Mouse (Mus musculus) MEL (cell line): ENCODE data around the gene Pip4k2a. TPM values are rescaled to one million over a fixed set of nuclear protein-coding genes. Genes with fewer than 3 reads are reported as not detected.

ENCODE experiments used
- DNase-seq: peaks from one replicate; pipeline ENCODE4 v3.0.0; 2011; ENCODE audit warnings: low read depth, low spot score
- H3K27ac ChIP-seq: 2 replicates; pipeline ENCODE4 v1.5.1; 2012; ENCODE audit warnings: low read depth, mild to moderate bottlenecking, control low read depth, low read length, moderate library complexity; ENCODE audit not compliant: control insufficient read depth
- H3K27me3 ChIP-seq, 2 experiments: fragments of 150-350 bp in 1 of 2; sonication (generic) in 1 of 2; 2 replicates each; pipeline ENCODE4 v1.6.1; 2012; ENCODE audit warnings: low read length in 2 of 2, mild to moderate bottlenecking in 2 of 2, improper control_type of control experiment in 1 of 2, moderate library complexity in 1 of 2; ENCODE audit not compliant: insufficient read depth in 2 of 2, control insufficient read depth in 1 of 2
- H3K36me3 ChIP-seq, 2 experiments: 2 replicates each; pipeline ENCODE4 v1.6.1; 2012 to 2014; ENCODE audit warnings: low read length in 2 of 2, improper control_type of control experiment in 1 of 2, inconsistent platforms in 1 of 2, mild to moderate bottlenecking in 1 of 2; ENCODE audit not compliant: insufficient read depth in 2 of 2, control insufficient read depth in 1 of 2
- H3K4me1 ChIP-seq, 2 experiments: fragments of 150-350 bp in 1 of 2; sonication (generic) in 1 of 2; 2 replicates each; pipeline ENCODE4 v1.6.1; 2012; ENCODE audit warnings: low read length in 2 of 2, improper control_type of control experiment in 1 of 2, mild to moderate bottlenecking in 1 of 2; ENCODE audit not compliant: insufficient read depth in 2 of 2, control insufficient read depth in 1 of 2
- H3K4me3 ChIP-seq, 2 experiments: fragments of 150-350 bp in 1 of 2; sonication (generic) in 1 of 2; 2 replicates each; pipeline ENCODE4 v1.5.1; 2012; ENCODE audit warnings: low read depth in 2 of 2, low read length in 2 of 2, mild to moderate bottlenecking in 2 of 2, moderate library complexity in 2 of 2, control low read depth in 1 of 2, improper control_type of control experiment in 1 of 2; ENCODE audit not compliant: control insufficient read depth in 1 of 2, insufficient read depth in 1 of 2
- H3K79me2 ChIP-seq: 2 replicates; pipeline ENCODE4 v1.6.1; 2012; ENCODE audit warnings: mild to moderate bottlenecking, low read length, moderate library complexity; ENCODE audit not compliant: control insufficient read depth, poor library complexity, insufficient read depth
- H3K9ac ChIP-seq: 2 replicates; pipeline ENCODE4 v1.6.1; 2012; ENCODE audit warnings: low read depth, mild to moderate bottlenecking, control low read depth, low read length, moderate library complexity; ENCODE audit not compliant: control insufficient read depth, poor library complexity, severe bottlenecking
- H3K9me3 ChIP-seq: fragments of 150-350 bp; sonication (generic); replicated peaks from 2 replicates; pipeline ENCODE4 v1.6.1; 2012; ENCODE audit warnings: mild to moderate bottlenecking, low read length, improper control_type of control experiment, moderate library complexity; ENCODE audit not compliant: insufficient read depth
- BHLHE40 ChIP-seq: IDR thresholded peaks from 2 replicates; pipeline ENCODE4 v1.6.1; 2012; ENCODE audit warnings: low read depth, mild to moderate bottlenecking, inconsistent platforms, low read length, improper control_type of control experiment, borderline replicate concordance
- CHD1 ChIP-seq: IDR thresholded peaks from 2 replicates; pipeline ENCODE4 v1.6.1; 2012; ENCODE audit warnings: low read depth, mild to moderate bottlenecking, inconsistent platforms, low read length, improper control_type of control experiment
- CHD2 ChIP-seq: IDR thresholded peaks from 2 replicates; pipeline ENCODE4 v1.6.1; 2011; ENCODE audit warnings: low read length, improper control_type of control experiment
- CTCF ChIP-seq, 3 experiments: IDR thresholded peaks in 2 of 3; conservative IDR thresholded peaks in 1 of 3; 2 replicates each; pipeline ENCODE4 v1.5.1; 2011 to 2012; ENCODE audit warnings: low read length in 3 of 3, low read depth in 2 of 3, mild to moderate bottlenecking in 2 of 3, improper control_type of control experiment in 1 of 3, inconsistent platforms in 1 of 3, mixed read lengths in 1 of 3, moderate library complexity in 1 of 3; ENCODE audit not compliant: control insufficient read depth in 1 of 3, insufficient read depth in 1 of 3, poor library complexity in 1 of 3, severe bottlenecking in 1 of 3
- E2F4 ChIP-seq: IDR thresholded peaks from 2 replicates; pipeline ENCODE4 v1.6.1; 2011; ENCODE audit warnings: low read depth, low read length, improper control_type of control experiment, borderline replicate concordance
- ELF1 ChIP-seq: IDR thresholded peaks from 2 replicates; pipeline ENCODE4 v1.6.1; 2014; ENCODE audit warnings: low read depth, mild to moderate bottlenecking, inconsistent platforms, low read length, improper control_type of control experiment, moderate library complexity
- ETS1 ChIP-seq: IDR thresholded peaks from 2 replicates; pipeline ENCODE4 v1.6.1; 2012; ENCODE audit warnings: low read depth, mild to moderate bottlenecking, inconsistent platforms, low read length, improper control_type of control experiment, moderate library complexity
- GABPA ChIP-seq: IDR thresholded peaks from 2 replicates; pipeline ENCODE4 v1.6.1; 2012; ENCODE audit warnings: low read depth, mild to moderate bottlenecking, inconsistent platforms, low read length, improper control_type of control experiment, moderate library complexity
- GATA1 ChIP-seq: IDR thresholded peaks from 2 replicates; pipeline ENCODE4 v1.6.1; 2011; ENCODE audit warnings: low read depth, low read length, improper control_type of control experiment
- HCFC1 ChIP-seq: IDR thresholded peaks from 2 replicates; pipeline ENCODE4 v1.6.1; 2012; ENCODE audit warnings: low read depth, mild to moderate bottlenecking, inconsistent platforms, low read length, improper control_type of control experiment, moderate library complexity
- JUND ChIP-seq: IDR thresholded peaks from 2 replicates; pipeline ENCODE4 v1.6.1; 2011; ENCODE audit warnings: low read depth, mild to moderate bottlenecking, improper control_type of control experiment, low read length
- KAT2A ChIP-seq: conservative IDR thresholded peaks from 2 replicates; pipeline ENCODE4 v1.6.1; 2012; ENCODE audit warnings: low read depth, low read length, improper control_type of control experiment, inconsistent platforms
- MAX ChIP-seq: IDR thresholded peaks from 2 replicates; pipeline ENCODE4 v1.6.1; 2011; ENCODE audit warnings: low read length, improper control_type of control experiment
- MAZ ChIP-seq: IDR thresholded peaks from 2 replicates; pipeline ENCODE4 v1.6.1; 2012; ENCODE audit warnings: low read depth, mild to moderate bottlenecking, inconsistent platforms, low read length, improper control_type of control experiment
- MEF2A ChIP-seq: IDR thresholded peaks from 2 replicates; pipeline ENCODE4 v1.6.1; 2014; ENCODE audit warnings: low read depth, mild to moderate bottlenecking, inconsistent platforms, low read length, improper control_type of control experiment; ENCODE audit not compliant: poor library complexity, insufficient replicate concordance, severe bottlenecking; ENCODE audit errors: extremely low read depth
- MXI1 ChIP-seq: IDR thresholded peaks from 2 replicates; pipeline ENCODE4 v1.6.1; 2011; ENCODE audit warnings: mild to moderate bottlenecking, low read depth, low read length, improper control_type of control experiment
- MYB ChIP-seq: IDR thresholded peaks from 2 replicates; pipeline ENCODE4 v1.6.1; 2011; ENCODE audit warnings: mild to moderate bottlenecking, low read depth, low read length, improper control_type of control experiment
- MYC ChIP-seq: IDR thresholded peaks from 2 replicates; pipeline ENCODE4 v1.6.1; 2011; ENCODE audit warnings: low read depth, mild to moderate bottlenecking, low read length, improper control_type of control experiment, moderate library complexity
- NELFE ChIP-seq: IDR thresholded peaks from 2 replicates; pipeline ENCODE4 v1.6.1; 2011; ENCODE audit warnings: low read depth, low read length, improper control_type of control experiment
- NRF1 ChIP-seq: IDR thresholded peaks from 2 replicates; pipeline ENCODE4 v1.6.1; 2014; ENCODE audit warnings: low read depth, mild to moderate bottlenecking, inconsistent platforms, low read length, improper control_type of control experiment, moderate library complexity; ENCODE audit not compliant: poor library complexity, insufficient read depth, severe bottlenecking
- POLR2AphosphoS2 ChIP-seq: IDR thresholded peaks from 2 replicates; pipeline ENCODE4 v1.6.1; 2011; ENCODE audit warnings: low read length, improper control_type of control experiment
- POLR2AphosphoS5 ChIP-seq: IDR thresholded peaks from 2 replicates; pipeline ENCODE4 v1.6.1; 2012; ENCODE audit warnings: low read depth, borderline replicate concordance, mild to moderate bottlenecking, inconsistent platforms, low read length, moderate library complexity, mixed read lengths
- RAD21 ChIP-seq: IDR thresholded peaks from 2 replicates; pipeline ENCODE4 v1.6.1; 2011; ENCODE audit warnings: mild to moderate bottlenecking, low read depth, low read length, improper control_type of control experiment
- RCOR1 ChIP-seq: IDR thresholded peaks from 2 replicates; pipeline ENCODE4 v1.6.1; 2012; ENCODE audit warnings: low read depth, mild to moderate bottlenecking, inconsistent platforms, low read length, improper control_type of control experiment
- SIN3A ChIP-seq: IDR thresholded peaks from 2 replicates; pipeline ENCODE4 v1.6.1; 2012; ENCODE audit warnings: low read length, improper control_type of control experiment, inconsistent platforms
- SMC3 ChIP-seq: IDR thresholded peaks from 2 replicates; pipeline ENCODE4 v1.6.1; 2011; ENCODE audit warnings: low read depth, low read length, improper control_type of control experiment
- TAL1 ChIP-seq: IDR thresholded peaks from 2 replicates; pipeline ENCODE4 v1.6.1; 2012; ENCODE audit warnings: mild to moderate bottlenecking, inconsistent platforms, low read length, moderate library complexity, mixed read lengths
- TBP ChIP-seq: IDR thresholded peaks from 2 replicates; pipeline ENCODE4 v1.8.0; 2011; ENCODE audit warnings: low read depth, low read length, improper control_type of control experiment
- TCF12 ChIP-seq: IDR thresholded peaks from 2 replicates; pipeline ENCODE4 v1.6.1; 2014; ENCODE audit warnings: low read depth, mild to moderate bottlenecking, inconsistent platforms, low read length, improper control_type of control experiment, moderate library complexity
- UBTF ChIP-seq: IDR thresholded peaks from 2 replicates; pipeline ENCODE4 v1.6.1; 2012; ENCODE audit warnings: low read depth, mild to moderate bottlenecking, inconsistent platforms, low read length, improper control_type of control experiment, moderate library complexity, borderline replicate concordance; ENCODE audit not compliant: insufficient read depth
- USF1 ChIP-seq: IDR thresholded peaks from 2 replicates; pipeline ENCODE4 v1.6.1; 2014; ENCODE audit warnings: low read depth, mild to moderate bottlenecking, inconsistent platforms, low read length, improper control_type of control experiment, moderate library complexity
- USF2 ChIP-seq, 2 experiments: IDR thresholded peaks; 2 replicates each; pipeline ENCODE4 v1.6.1; 2011 to 2012; ENCODE audit warnings: improper control_type of control experiment in 2 of 2, low read length in 2 of 2, borderline replicate concordance in 1 of 2, inconsistent platforms in 1 of 2, low read depth in 1 of 2, mild to moderate bottlenecking in 1 of 2; ENCODE audit not compliant: insufficient read depth in 1 of 2
- ZC3H11A ChIP-seq: IDR thresholded peaks from 2 replicates; pipeline ENCODE4 v1.6.1; 2012; ENCODE audit warnings: low read depth, mild to moderate bottlenecking, inconsistent platforms, low read length, improper control_type of control experiment
- ZKSCAN1 ChIP-seq: IDR thresholded peaks from 2 replicates; pipeline ENCODE4 v1.6.1; 2012; ENCODE audit warnings: low read depth, mild to moderate bottlenecking, inconsistent platforms, low read length, improper control_type of control experiment, moderate library complexity
- ZMIZ1 ChIP-seq: IDR thresholded peaks from 2 replicates; pipeline ENCODE4 v1.6.1; 2012; ENCODE audit warnings: low read depth, mild to moderate bottlenecking, inconsistent platforms, low read length, improper control_type of control experiment, moderate library complexity
- ZNF384 ChIP-seq: IDR thresholded peaks from 2 replicates; pipeline ENCODE4 v1.6.1; 2012; ENCODE audit warnings: low read depth, mild to moderate bottlenecking, inconsistent platforms, low read length, improper control_type of control experiment
- polyA plus RNA-seq, 2 experiments: library from polyadenylated mRNA; stranded (reverse) in 1 of 2; unstranded in 1 of 2; fragments of >175 nt in 1 of 2; fragments of >200 nt in 1 of 2; gene quantifications; 2 replicates each; pipeline versions ENCODE4 v1.2.1 to v1.2.4; 2012; ENCODE audit warnings: low replicate concordance in 2 of 2, low read depth in 1 of 2; ENCODE audit not compliant: insufficient read length in 2 of 2, insufficient read depth in 1 of 2, missing spikeins in 1 of 2
- total RNA-seq: library from RNA; depleted of rRNA; stranded (reverse); fragments of 300-350 nt; gene quantifications from 2 replicates; pipeline ENCODE4 v1.2.3, GENCODE M21; 2012; rRNA removed

Gene Pip4k2a
- total RNA-seq, result 7.9 and 11.7 TPM in 2 replicates
- polyA plus RNA-seq, result 10 to 100 TPM in 1 of 2 experiments, not detected in 1; 48.5 TPM

- H3K27ac ChIP-seq, result peak within 1 kb of the TSS; percentile 77
- peak within 1 kb of the TSS; percentile 87 to 99 for H3K4me3 ChIP-seq
- peak within 1 kb of the TSS; percentile 93 for H3K9ac ChIP-seq
- H3K36me3 ChIP-seq, result peaks cover 0 to 43% of the 10 kb centered on the region in 2 experiments; a peak in 2 of 4 replicates
- peaks cover 33 to 34% of the 10 kb centered on the region in 2 experiments for H3K4me1 ChIP-seq
- peaks cover 33% of the 10 kb centered on the region for H3K79me2 ChIP-seq
- peak; percentile 91 for DNase-seq
- H3K9me3 ChIP-seq, result no peaks in the 10 kb centered on the region
- no peaks in the 10 kb centered on the region for H3K27me3 ChIP-seq
- TF ChIP-seq USF2 (IDR thresholded peaks at IDR 0.05; ENCODE audit: borderline replicate concordance in 1 of 2, insufficient read depth in 1 of 2, low read depth in 1 of 2, low read length in 2 of 2) (no peak), MYC (no peak), E2F4 (no peak), GABPA (no peak), ELF1 (peak; percentile 94), HCFC1 (peak; percentile 62), ZC3H11A (no peak), SMC3 (no peak), USF1 (no peak), POLR2AphosphoS5 (no peak), ZKSCAN1 (no peak), NELFE (peak; percentile 81), KAT2A (no peak), TCF12 (peak; percentile 42), RCOR1 (no peak), NRF1 (peak; percentile 59; the same call in 1 of the 2 replicates), MYB (peak; percentile 49; the same call in 1 of the 2 replicates), GATA1 (no peak), POLR2AphosphoS2 (peak; percentile 78; the same call in 1 of the 2 replicates), ZMIZ1 (peak; percentile 66), TBP (no peak), MEF2A (peak; percentile 30; the same call in 1 of the 2 replicates), SIN3A (peak; percentile 60), CHD2 (no peak), MAX (peak; percentile 74), ZNF384 (no peak), CTCF (IDR thresholded peaks at IDR 0.05 in 2 of 3, conservative IDR thresholded peaks at IDR 0.05 in 1 of 3; ENCODE audit: control insufficient read depth in 1 of 3, insufficient read depth in 1 of 3, low read depth in 2 of 3, low read length in 3 of 3, poor library complexity in 1 of 3, severe bottlenecking in 1 of 3) (no peak; a peak in 2 of 6 replicates), BHLHE40 (no peak), JUND (no peak), ETS1 (0 out of 2 replicates have a peak, but pooled peaks have one; percentile 4), MAZ (peak; percentile 96; the same call in 1 of the 2 replicates), CHD1 (no peak), TAL1 (no peak), MXI1 (peak; percentile 80; the same call in 1 of the 2 replicates), RAD21 (no peak), UBTF (peak; percentile 64; the same call in 1 of the 2 replicates)
Observed at GRCm38 (mm10) chr2:18998054-18998478, at the start of gene Pip4k2a, which contains the start of gene 4930426L09Rik. Gene Pip4k2a, minus strand, starts transcription at chr2:18998126. Gene 4930426L09Rik, plus strand, starts transcription at chr2:18998343.
